Mouse (Mus musculus) 3T3-L1 (cell line): ENCODE measurements around the gene Muc2.

Experiments
- DNase-seq: peaks from one replicate; pipeline ENCODE4 v3.0.0-alpha.2; 2015; ENCODE audit warnings: low read depth, low spot score

Muc2 gene

DNA sequence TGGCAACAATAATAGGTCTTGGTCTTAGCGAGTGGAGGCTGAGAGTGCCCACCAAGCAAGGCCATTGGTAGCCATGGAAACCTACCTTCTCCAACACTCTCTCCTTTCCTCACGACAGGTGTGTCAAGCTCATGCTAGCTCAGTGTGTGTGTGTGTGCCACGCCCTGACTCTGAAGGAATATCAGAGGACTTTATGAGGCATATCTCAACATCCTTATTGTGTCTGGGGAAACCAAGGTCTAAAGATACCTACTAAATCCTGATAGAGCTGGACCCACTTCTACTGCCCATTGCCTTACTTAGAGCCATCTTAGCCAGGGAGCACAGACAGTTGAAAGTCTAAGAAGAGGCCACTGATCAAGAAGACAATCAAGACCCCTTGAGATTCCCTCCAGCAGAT is 80.4 kb downstream of the Muc2 start:
- no peak for DNase-seq

DNA sequence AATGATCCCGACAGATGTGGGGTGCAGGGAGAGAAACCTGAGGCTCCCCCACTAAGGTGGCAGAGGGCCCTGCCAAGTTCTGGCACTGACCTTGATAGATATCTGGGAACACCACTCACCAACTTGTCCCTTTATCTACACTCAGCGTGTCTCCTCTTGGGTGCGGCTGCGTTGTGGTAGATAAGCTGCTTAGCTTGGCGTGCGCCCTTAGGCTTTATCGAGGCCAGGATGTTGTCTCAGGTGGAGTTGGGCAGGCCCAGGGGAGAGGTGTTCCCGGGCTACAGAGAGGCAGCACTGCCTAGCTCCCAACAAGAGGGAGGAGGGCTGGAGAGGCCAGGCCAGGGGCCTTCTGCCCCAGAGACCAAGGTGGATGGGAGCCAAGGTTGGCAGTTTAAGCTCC is 80.8 kb downstream of the Muc2 start:
- no peak for DNase-seq

DNA sequence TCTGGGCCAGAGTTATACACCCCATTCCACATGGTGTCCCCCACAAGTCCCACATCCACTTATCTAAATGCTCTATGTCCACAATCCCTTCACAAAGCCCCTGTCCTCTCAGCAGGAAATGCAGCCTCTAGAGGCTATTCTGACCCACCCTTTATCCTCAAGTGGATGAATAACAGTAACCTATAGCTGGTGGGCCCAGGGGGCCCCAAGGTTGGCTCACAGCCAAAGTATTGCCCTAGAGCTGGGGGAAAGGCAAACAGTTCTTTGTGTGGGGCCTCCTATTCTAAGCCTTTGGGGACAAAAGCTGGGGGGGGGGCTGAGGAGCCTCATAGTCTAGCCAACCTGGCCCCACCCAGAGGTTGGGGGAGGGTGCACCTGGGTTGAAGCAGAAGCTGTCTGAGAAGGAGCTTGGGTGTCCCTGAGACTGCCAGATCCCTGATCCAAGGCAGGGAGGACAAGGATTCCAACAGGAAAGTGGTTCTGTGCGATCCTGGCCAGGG is 82.0 kb downstream of the Muc2 start:
- no peak for DNase-seq

DNA sequence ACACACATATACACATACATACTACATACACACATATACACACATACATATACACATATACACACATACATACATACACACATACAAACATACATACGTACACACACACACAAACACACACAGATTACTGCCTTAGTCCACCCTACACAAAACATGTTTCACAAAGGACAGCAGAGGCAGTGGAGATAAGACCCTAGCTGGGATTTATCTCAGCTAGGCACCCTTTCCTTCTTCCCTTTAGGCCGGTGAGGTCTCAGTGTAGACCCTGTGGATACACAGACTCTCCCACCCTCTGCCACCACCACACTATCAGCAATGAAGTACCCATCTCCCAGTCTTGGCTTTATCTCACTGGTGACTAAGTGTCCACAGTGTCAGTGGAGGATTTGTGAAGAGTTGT is 84.7 kb downstream of the Muc2 start:
- no peak for DNase-seq

- no peak for DNase-seq
These were observed 86.1 kb downstream of the Muc2 start for GRCm38 (mm10) chr7:141776199-141776598.

DNA sequence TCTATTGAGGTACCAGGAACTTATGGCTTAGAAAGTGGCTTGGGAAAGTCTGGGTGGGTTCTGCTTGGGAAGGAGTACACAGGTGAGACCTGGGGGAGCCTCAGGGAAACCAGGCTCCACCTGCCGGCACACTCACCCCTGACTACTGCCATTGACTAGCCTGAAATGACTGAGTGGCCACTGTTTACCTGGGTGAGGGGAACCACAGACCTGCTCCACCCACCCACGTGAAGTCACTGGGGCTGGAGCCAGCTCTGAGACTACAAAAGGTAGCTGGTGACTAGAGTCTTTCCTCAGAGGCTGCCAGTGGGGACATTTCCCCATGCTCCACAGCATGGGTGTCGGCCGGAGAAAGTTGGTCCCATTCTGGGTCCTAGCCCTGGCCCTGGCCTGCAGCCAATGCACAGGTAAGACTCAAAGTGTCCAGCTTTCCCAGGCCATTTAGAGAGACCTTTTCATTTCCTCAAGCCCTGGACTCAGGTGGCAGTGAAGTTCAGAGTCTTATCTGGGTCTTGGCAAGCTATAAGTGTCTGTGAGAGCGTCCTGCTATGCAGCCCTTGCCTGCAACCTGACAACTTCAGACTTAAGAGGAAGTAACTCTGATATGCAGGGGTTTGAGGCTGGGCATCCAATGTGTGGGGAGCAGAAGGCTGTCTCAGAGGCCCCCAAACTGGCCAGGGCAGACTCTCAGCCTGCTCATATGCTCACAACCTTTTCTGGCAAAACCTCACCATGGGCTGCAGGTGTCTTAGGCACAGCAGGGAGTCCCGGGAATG is 98.7 kb downstream of the Muc2 start, which contains the start of gene Muc5ac:
Gene Muc5ac, plus strand, starts transcription at position 296 of the 776 bp plus-strand sequence.
- DNase-seq, result no peak

GRCm38 (mm10) chr7:141794251-141794650 is 104.1 kb downstream of the Muc2 start:
- no peak for DNase-seq

- DNase-seq, result no peak
These were observed 113.1 kb downstream of the Muc2 start for GRCm38 (mm10) chr7:141803206-141803605.
